Comparison of ENCODE assay signal across 13 mouse cellular contexts in the genomic region with DNA sequence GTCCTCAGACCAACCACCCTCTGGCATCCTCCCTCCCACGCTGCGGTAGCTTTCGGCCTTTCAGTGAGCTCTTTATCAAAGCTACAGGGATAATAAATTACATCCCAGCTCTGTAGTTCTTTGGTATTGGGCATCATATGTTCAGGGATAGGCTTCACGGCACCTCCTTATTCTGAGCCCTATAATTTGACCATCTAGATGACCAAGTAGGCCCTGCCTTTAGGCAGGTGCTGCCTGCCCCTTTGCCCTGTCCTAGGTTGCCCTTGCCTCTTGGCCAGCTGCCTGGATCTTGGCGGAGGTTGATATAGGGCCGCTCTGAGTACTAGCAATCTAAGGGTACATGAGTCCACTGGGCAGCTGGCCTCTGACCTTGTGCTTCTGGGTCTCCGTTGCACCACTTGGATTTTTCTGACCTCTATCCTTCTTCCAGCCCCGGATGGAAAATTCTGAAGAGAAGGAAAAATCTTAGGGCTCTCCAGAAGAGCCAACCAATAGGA. TPM values are rescaled to one million over a fixed set of nuclear protein-coding genes. Genes with fewer than 3 reads are reported as not detected.
DNase-seq lines count a peak whose midpoint lies in the region; ATAC-seq lines count a peak whose summit lies in the region.
"Had no signal": no experiment of that assay in that cellular context is flagged by ENCODE, and none has a peak within 500 bp of the region (broad histone marks: within the 10 kb centered on the region; RNA-seq: fewer than 3 reads in every experiment).

No protein-coding gene starts in this region.

- H3K9me3 ChIP-seq in limb, embryonic 15.5 days = no peaks in the 10 kb centered on the region; the same call in 1 of the 2 replicates
- H3K9me3 ChIP-seq in limb, embryonic 10.5 days (replicated peaks) = no peaks in the 10 kb centered on the region
- H3K9me3 ChIP-seq in hindbrain, embryonic 10.5 days = 0 out of 2 replicates have a peak, but pooled peaks cover 6% of the 10 kb centered on the region

- 83% methylated on average over 8 of the region's 8 CpGs for WGBS in limb, embryonic 15.5 days
- 85% methylated on average over 8 of the region's 8 CpGs for WGBS in limb, embryonic 10.5 days
- WGBS in hindbrain, embryonic 10.5 days = 89% methylated on average over 8 of the region's 8 CpGs

- no peaks in the 10 kb centered on the region for H3K27me3 ChIP-seq in limb, embryonic 15.5 days
- H3K27me3 ChIP-seq in limb, embryonic 10.5 days (ENCODE audit: low read depth, poor library complexity, severe bottlenecking) = no peaks in the 10 kb centered on the region
- H3K27me3 ChIP-seq in hindbrain, embryonic 10.5 days (ENCODE audit: insufficient read depth, poor library complexity, severe bottlenecking) = no peaks in the 10 kb centered on the region
- H3K27me3 ChIP-seq: heart, embryonic 13.5 days had no signal

- DNase-seq in limb, embryonic 10.5 days (ENCODE audit: low spot score) = no peak
- peak; percentile 66 to 75 for DNase-seq in heart, postnatal 10 days
- DNase-seq in skeletal muscle tissue, adult 2 months (ENCODE audit: low read depth, low spot score) = peak; percentile 84
- no peak for DNase-seq in hindbrain, embryonic 10.5 days (ENCODE audit: low spot score)
- no peak for DNase-seq in layer of hippocampus, postnatal 25 days (ENCODE audit: extremely low spot score in 1 of 2, low spot score in 1 of 2)
- no peak for DNase-seq in ovary, postnatal 36 days (ENCODE audit: low spot score)
- DNase-seq: cerebellum, adult 9-11 months; lung, embryonic 14.5 days; thymus, adult 18-20 months had no signal

- H3K36me3 ChIP-seq in limb, embryonic 15.5 days = no peaks in the 10 kb centered on the region
- no peaks in the 10 kb centered on the region for H3K36me3 ChIP-seq in limb, embryonic 10.5 days
- H3K36me3 ChIP-seq in hindbrain, embryonic 10.5 days = no peaks in the 10 kb centered on the region
- H3K36me3 ChIP-seq: heart, embryonic 13.5 days had no signal

- ATAC-seq in limb, embryonic 15.5 days (ENCODE audit: insufficient number of reproducible peaks, low FRiP score, low TSS enrichment, low read depth) = 0 out of 2 replicates have a peak, but pooled peaks have one; percentile 59

- H3K4me2 ChIP-seq in limb, embryonic 15.5 days = no peak overlapping the region
- H3K4me2 ChIP-seq: heart, embryonic 13.5 days; lung, embryonic 14.5 days had no signal

- H3K4me3 ChIP-seq in limb, embryonic 15.5 days = no peak overlapping the region
- H3K4me3 ChIP-seq in limb, embryonic 10.5 days = no peak overlapping the region
- H3K4me3 ChIP-seq in brown adipose tissue, adult 24 weeks (ENCODE audit: insufficient read depth, low read depth, low read length) = no peak overlapping the region
- no peak overlapping the region for H3K4me3 ChIP-seq in hindbrain, embryonic 10.5 days
- H3K4me3 ChIP-seq: heart, embryonic 13.5 days; myocyte had no signal

- peaks cover 22% of the 10 kb centered on the region for H3K4me1 ChIP-seq in limb, embryonic 15.5 days
- H3K4me1 ChIP-seq in limb, embryonic 10.5 days = peaks cover 10% of the 10 kb centered on the region
- H3K4me1 ChIP-seq in brown adipose tissue, adult 24 weeks (ENCODE audit: control insufficient read depth, insufficient read depth, insufficient read length, low read length) = peaks cover 9% of the 10 kb centered on the region
- no peaks in the 10 kb centered on the region for H3K4me1 ChIP-seq in hindbrain, embryonic 10.5 days (replicated peaks)

- no peak overlapping the region for H3K9ac ChIP-seq in limb, embryonic 15.5 days
- H3K9ac ChIP-seq: heart, embryonic 13.5 days; lung, embryonic 14.5 days had no signal

- intact Hi-C loops in heart, postnatal 10 days (cut with DNase I) = loop anchor here (2.0 kb wide), 1 partner anchor 20 kb away; no protein-coding TSS in a partner anchor

- H3K27ac ChIP-seq in limb, embryonic 15.5 days = 0 out of 2 replicates have a peak overlapping the region, but pooled peaks have one; percentile 27
- no peak overlapping the region for H3K27ac ChIP-seq in limb, embryonic 10.5 days
- H3K27ac ChIP-seq in brown adipose tissue, adult 24 weeks (replicated peaks; ENCODE audit: low read depth, low read length) = peak overlapping the region; percentile 84
- H3K27ac ChIP-seq in hindbrain, embryonic 10.5 days = no peak overlapping the region
- H3K27ac ChIP-seq: heart, embryonic 13.5 days had no signal

RNA-seq across cellular contexts. Expression of gene Noct, which starts 21.7 kb away (rescaled TPM):
- 7.6 and 8.7 TPM in 2 replicates for polyA plus RNA-seq in limb, embryonic 15.5 days (2015; fragmentation: Nextera tagmentation; extraction: Ambion mirVana)
- polyA plus RNA-seq in limb, embryonic 10.5 days (2016; fragmentation: Nextera tagmentation; extraction: Ambion mirVana) = 11.0 and 11.9 TPM in 2 replicates
- 16.9 and 38.8 TPM in 2 replicates for polyA plus RNA-seq in brown adipose tissue, adult 24 weeks (2012; ENCODE audit: insufficient read depth, insufficient read length, missing spikeins)
- total RNA-seq in heart, postnatal 10 days (2021) = 10 to 100 TPM; 28.9 to 75.4 TPM
- polyA plus RNA-seq in hindbrain, embryonic 10.5 days (2016; fragmentation: Nextera tagmentation; extraction: Ambion mirVana) = 11.5 and 12.5 TPM in 2 replicates
- total RNA-seq in layer of hippocampus, postnatal 25 days (2021) = 10 to 100 TPM; 60.2 to 60.5 TPM

Comparison
In these comparisons a context has a peak if more than half of its experiments do, and no peak if none do; other contexts are left out.
1. H3K27ac ChIP-seq: peak in limb, embryonic 15.5 days (single experiment) and brown adipose tissue, adult 24 weeks (single experiment); none in limb, embryonic 10.5 days (single experiment) and hindbrain, embryonic 10.5 days (single experiment).
2. DNase-seq: peak in heart, postnatal 10 days (2 of 2) and skeletal muscle tissue, adult 2 months (single experiment); none in limb, embryonic 10.5 days (single experiment), hindbrain, embryonic 10.5 days (single experiment), layer of hippocampus, postnatal 25 days (0 of 2) and ovary, postnatal 36 days (single experiment).